Mouse (Mus musculus): ENCODE data around the gene Hgfac. TPM values are rescaled to one million over a fixed set of nuclear protein-coding genes. Genes with fewer than 3 reads are reported as not detected.

Gene Hgfac
- polyA plus RNA-seq (2014; fragmentation: Nextera tagmentation; extraction: Ambion mirVana) = 0.26 and 0.69 TPM in 2 replicates

- no peak within 1 kb of the TSS for H3K27ac ChIP-seq (ENCODE audit: low read depth, low read length)
- no peak within 1 kb of the TSS for H3K4me2 ChIP-seq
- no peak for ATAC-seq (ENCODE audit: low FRiP score)
- H3K36me3 ChIP-seq (ENCODE audit: control insufficient read depth, insufficient read depth, low read length) = no peaks in the 10 kb centered on the region
- no peak for DNase-seq (ENCODE audit: low spot score, missing footprints)
- no peaks in the 10 kb centered on the region for H3K9me3 ChIP-seq (ENCODE audit: control insufficient read depth, low read length)
- no peak within 1 kb of the TSS for H3K4me3 ChIP-seq (ENCODE audit: low read depth, low read length)
- H3K27me3 ChIP-seq (ENCODE audit: control insufficient read depth, insufficient read depth, low read length) = no peaks in the 10 kb centered on the region
- no peak within 1 kb of the TSS for H3K9ac ChIP-seq (ENCODE audit: low read length)
- no peaks in the 10 kb centered on the region for H3K4me1 ChIP-seq (ENCODE audit: control insufficient read depth, insufficient read depth, low read length)
- WGBS = 72% methylated on average over 6 of the region's 6 CpGs
Observed at GRCm38 (mm10) chr5:35041268-35041829, at the start of gene Hgfac. Gene Hgfac (plus strand): TSS chr5:35041509.

- no peak overlapping the region for H3K27ac ChIP-seq (ENCODE audit: low read depth, low read length)
- 0 out of 2 replicates have a peak, but pooled peaks cover 2% of the 10 kb centered on the region for H3K4me1 ChIP-seq (ENCODE audit: control insufficient read depth, insufficient read depth, low read length)
- H3K9ac ChIP-seq (ENCODE audit: low read length) = no peak overlapping the region
- ATAC-seq (ENCODE audit: low FRiP score) (no peak), DNase-seq (ENCODE audit: low spot score, missing footprints) (no peak)
- H3K36me3 ChIP-seq (ENCODE audit: control insufficient read depth, insufficient read depth, low read length) = 0 out of 2 replicates have a peak, but pooled peaks cover 2% of the 10 kb centered on the region
- H3K27me3 ChIP-seq (ENCODE audit: control insufficient read depth, insufficient read depth, low read length) = no peaks in the 10 kb centered on the region
- H3K4me3 ChIP-seq (ENCODE audit: low read depth, low read length) = no peak overlapping the region
- 50% methylated on average over 3 of the region's 3 CpGs for WGBS
- H3K4me2 ChIP-seq = no peak overlapping the region
- H3K9me3 ChIP-seq (ENCODE audit: control insufficient read depth, low read length) = no peaks in the 10 kb centered on the region
Observed at GRCm38 (mm10) chr5:34998754-34999153, 42.6 kb upstream of the Hgfac start.

- Histone ChIP-seq H3K4me3 (ENCODE audit: low read depth, low read length) (no peak overlapping the region), H3K9ac (ENCODE audit: low read length) (no peak overlapping the region), H3K4me1 (ENCODE audit: control insufficient read depth, insufficient read depth, low read length) (0 out of 2 replicates have a peak, but pooled peaks cover 2% of the 10 kb centered on the region), H3K9me3 (ENCODE audit: control insufficient read depth, low read length) (no peaks in the 10 kb centered on the region), H3K4me2 (no peak overlapping the region), H3K27ac (ENCODE audit: low read depth, low read length) (no peak overlapping the region), H3K27me3 (ENCODE audit: control insufficient read depth, insufficient read depth, low read length) (no peaks in the 10 kb centered on the region), H3K36me3 (ENCODE audit: control insufficient read depth, insufficient read depth, low read length) (0 out of 2 replicates have a peak, but pooled peaks cover 2% of the 10 kb centered on the region)
- DNase-seq (ENCODE audit: low spot score, missing footprints) = no peak
- no peak for ATAC-seq (ENCODE audit: low FRiP score)
- 81% methylated on average over 6 of the region's 6 CpGs for WGBS
Observed at GRCm38 (mm10) chr5:34999281-34999680, 42.0 kb upstream of the Hgfac start.

GRCm38 (mm10) chr5:35000323-35000722 is 41.0 kb upstream of the Hgfac start:
- H3K36me3 ChIP-seq (ENCODE audit: control insufficient read depth, insufficient read depth, low read length) = 0 out of 2 replicates have a peak, but pooled peaks cover 2% of the 10 kb centered on the region
- H3K9me3 ChIP-seq (ENCODE audit: control insufficient read depth, low read length) = no peaks in the 10 kb centered on the region
- H3K4me3 ChIP-seq (ENCODE audit: low read depth, low read length) = no peak overlapping the region
- H3K27me3 ChIP-seq (ENCODE audit: control insufficient read depth, insufficient read depth, low read length) = no peaks in the 10 kb centered on the region
- DNase-seq (ENCODE audit: low spot score, missing footprints) (no peak), ATAC-seq (ENCODE audit: low FRiP score) (no peak)
- H3K9ac ChIP-seq (ENCODE audit: low read length) = no peak overlapping the region
- H3K4me2 ChIP-seq = no peak overlapping the region
- H3K27ac ChIP-seq (ENCODE audit: low read depth, low read length) = no peak overlapping the region
- 0 out of 2 replicates have a peak, but pooled peaks cover 2% of the 10 kb centered on the region for H3K4me1 ChIP-seq (ENCODE audit: control insufficient read depth, insufficient read depth, low read length)

GRCm38 (mm10) chr5:35001144-35001543 is 40.2 kb upstream of the Hgfac start:
- DNase-seq (ENCODE audit: low spot score, missing footprints) (no peak), ATAC-seq (ENCODE audit: low FRiP score) (no peak)
- no peaks in the 10 kb centered on the region for H3K27me3 ChIP-seq (ENCODE audit: control insufficient read depth, insufficient read depth, low read length)
- no peak overlapping the region for H3K4me2 ChIP-seq
- no peaks in the 10 kb centered on the region for H3K9me3 ChIP-seq (ENCODE audit: control insufficient read depth, low read length)
- H3K36me3 ChIP-seq (ENCODE audit: control insufficient read depth, insufficient read depth, low read length) = 0 out of 2 replicates have a peak, but pooled peaks cover 7% of the 10 kb centered on the region
- 0 out of 2 replicates have a peak, but pooled peaks cover 2% of the 10 kb centered on the region for H3K4me1 ChIP-seq (ENCODE audit: control insufficient read depth, insufficient read depth, low read length)
- 81% methylated on average over 3 of the region's 3 CpGs for WGBS
- no peak overlapping the region for H3K27ac ChIP-seq (ENCODE audit: low read depth, low read length)
- no peak overlapping the region for H3K4me3 ChIP-seq (ENCODE audit: low read depth, low read length)
- no peak overlapping the region for H3K9ac ChIP-seq (ENCODE audit: low read length)

- Histone ChIP-seq H3K27me3 (ENCODE audit: control insufficient read depth, insufficient read depth, low read length) (no peaks in the 10 kb centered on the region), H3K4me1 (ENCODE audit: control insufficient read depth, insufficient read depth, low read length) (0 out of 2 replicates have a peak, but pooled peaks cover 2% of the 10 kb centered on the region), H3K4me2 (no peak overlapping the region), H3K27ac (ENCODE audit: low read depth, low read length) (no peak overlapping the region), H3K9me3 (ENCODE audit: control insufficient read depth, low read length) (no peaks in the 10 kb centered on the region), H3K36me3 (ENCODE audit: control insufficient read depth, insufficient read depth, low read length) (0 out of 2 replicates have a peak, but pooled peaks cover 7% of the 10 kb centered on the region), H3K4me3 (ENCODE audit: low read depth, low read length) (no peak overlapping the region), H3K9ac (ENCODE audit: low read length) (no peak overlapping the region)
- WGBS = 89% methylated on average over 7 of the region's 7 CpGs
- ATAC-seq (ENCODE audit: low FRiP score) (no peak), DNase-seq (ENCODE audit: low spot score, missing footprints) (no peak)
Observed at GRCm38 (mm10) chr5:35003611-35004162, 37.6 kb upstream of the Hgfac start.

GRCm38 (mm10) chr5:35004769-35005168 is 36.5 kb upstream of the Hgfac start:
- Histone ChIP-seq H3K36me3 (ENCODE audit: control insufficient read depth, insufficient read depth, low read length) (0 out of 2 replicates have a peak, but pooled peaks cover 7% of the 10 kb centered on the region), H3K4me2 (no peak overlapping the region), H3K9ac (ENCODE audit: low read length) (no peak overlapping the region), H3K4me1 (ENCODE audit: control insufficient read depth, insufficient read depth, low read length) (0 out of 2 replicates have a peak, but pooled peaks cover 2% of the 10 kb centered on the region), H3K4me3 (ENCODE audit: low read depth, low read length) (no peak overlapping the region), H3K27me3 (ENCODE audit: control insufficient read depth, insufficient read depth, low read length) (no peaks in the 10 kb centered on the region), H3K9me3 (ENCODE audit: control insufficient read depth, low read length) (no peaks in the 10 kb centered on the region), H3K27ac (ENCODE audit: low read depth, low read length) (no peak overlapping the region)
- DNase-seq (ENCODE audit: low spot score, missing footprints) (no peak), ATAC-seq (ENCODE audit: low FRiP score) (no peak)
- WGBS = 98% methylated on average over 2 of the region's 2 CpGs

GRCm38 (mm10) chr5:35005659-35006058 is 35.6 kb upstream of the Hgfac start:
- H3K4me3 ChIP-seq (ENCODE audit: low read depth, low read length) = no peak overlapping the region
- no peaks in the 10 kb centered on the region for H3K9me3 ChIP-seq (ENCODE audit: control insufficient read depth, low read length)
- no peaks in the 10 kb centered on the region for H3K27me3 ChIP-seq (ENCODE audit: control insufficient read depth, insufficient read depth, low read length)
- H3K4me2 ChIP-seq = no peak overlapping the region
- H3K9ac ChIP-seq (ENCODE audit: low read length) = no peak overlapping the region
- ATAC-seq (ENCODE audit: low FRiP score) = no peak
- 0 out of 2 replicates have a peak, but pooled peaks cover 7% of the 10 kb centered on the region for H3K36me3 ChIP-seq (ENCODE audit: control insufficient read depth, insufficient read depth, low read length)
- 92% methylated on average over 3 of the region's 3 CpGs for WGBS
- H3K27ac ChIP-seq (ENCODE audit: low read depth, low read length) = no peak overlapping the region
- DNase-seq (ENCODE audit: low spot score, missing footprints) = no peak
- 0 out of 2 replicates have a peak, but pooled peaks cover 2% of the 10 kb centered on the region for H3K4me1 ChIP-seq (ENCODE audit: control insufficient read depth, insufficient read depth, low read length)

- Histone ChIP-seq H3K4me3 (ENCODE audit: low read depth, low read length) (no peak overlapping the region), H3K4me2 (no peak overlapping the region), H3K4me1 (ENCODE audit: control insufficient read depth, insufficient read depth, low read length) (no peaks in the 10 kb centered on the region), H3K27me3 (ENCODE audit: control insufficient read depth, insufficient read depth, low read length) (no peaks in the 10 kb centered on the region), H3K27ac (ENCODE audit: low read depth, low read length) (no peak overlapping the region), H3K36me3 (ENCODE audit: control insufficient read depth, insufficient read depth, low read length) (0 out of 2 replicates have a peak, but pooled peaks cover 5% of the 10 kb centered on the region), H3K9ac (ENCODE audit: low read length) (no peak overlapping the region), H3K9me3 (ENCODE audit: control insufficient read depth, low read length) (no peaks in the 10 kb centered on the region)
- DNase-seq (ENCODE audit: low spot score, missing footprints) (no peak), ATAC-seq (ENCODE audit: low FRiP score) (no peak)
- WGBS = 86% methylated on average over 2 of the region's 2 CpGs
Observed at GRCm38 (mm10) chr5:35006599-35006998, 34.7 kb upstream of the Hgfac start.

Data from midbrain, embryonic 11.5 days (tissue).